Mouse (Mus musculus) hindbrain, embryonic 12.5 days (tissue): ENCODE measurements at regions not wholly inside any gene's neighbourhood (a gene's known extent, or its start where the extent isn't known, plus 50 kb on each side); places are given as distances from the start of the nearest gene placed in this dataset.
A peak's percentile ranks its signal among the peaks of the same experiment; 100 is the strongest.

Source experiments
- ATAC-seq: fragments of 200-750 bp; cut with Nextera tagmentation; 2 replicates; pipeline ENCODE4 v1.8.0; 2017; ENCODE audit warnings: moderate TSS enrichment; ENCODE audit not compliant: low FRiP score
- H3K27ac ChIP-seq: fragments of 300-500 bp; sonication (generic); 2 replicates; pipeline ENCODE4 v1.5.1; 2016; ENCODE audit warnings: mild to moderate bottlenecking
- H3K27me3 ChIP-seq: fragments of 300-500 bp; sonication (generic); 2 replicates; pipeline ENCODE4 v1.6.1; 2016; ENCODE audit warnings: mild to moderate bottlenecking
- H3K36me3 ChIP-seq: fragments of 300-500 bp; sonication (generic); 2 replicates; pipeline ENCODE4 v1.6.1; 2016; ENCODE audit warnings: mild to moderate bottlenecking
- H3K4me1 ChIP-seq: fragments of 300-500 bp; sonication (generic); 2 replicates; pipeline ENCODE4 v1.6.1; 2016
- H3K4me2 ChIP-seq: fragments of 300-500 bp; sonication (generic); replicated peaks from 2 replicates; pipeline ENCODE4 v1.6.1; 2016; ENCODE audit warnings: mild to moderate bottlenecking
- H3K4me3 ChIP-seq: fragments of 300-500 bp; sonication (generic); 2 replicates; pipeline ENCODE4 v1.5.1; 2016; ENCODE audit warnings: mild to moderate bottlenecking
- H3K9ac ChIP-seq: fragments of 300-500 bp; sonication (generic); 2 replicates; pipeline ENCODE4 v1.6.1; 2016; ENCODE audit warnings: mild to moderate bottlenecking, moderate library complexity
- H3K9me3 ChIP-seq: fragments of 300-500 bp; sonication (generic); replicated peaks from 2 replicates; pipeline ENCODE4 v1.6.1; 2016; ENCODE audit warnings: mild to moderate bottlenecking
- WGBS: fragments of 180-500 bp; shearing (Covaris S2); methylation state at CpG from one replicate; pipeline ENCODE4 v1.1.7; 2016; 5-methylcytosine and 5-hydroxymethylcytosine counted together

- no peak overlapping the region for H3K9ac ChIP-seq
- H3K27me3 ChIP-seq: no peaks in the 10 kb centered on the region
- no peak overlapping the region for H3K4me3 ChIP-seq
- H3K4me2 ChIP-seq: no peak overlapping the region
- H3K27ac ChIP-seq: no peak overlapping the region
- no peaks in the 10 kb centered on the region for H3K9me3 ChIP-seq
- no peaks in the 10 kb centered on the region for H3K4me1 ChIP-seq
- ATAC-seq: no peak
- no peaks in the 10 kb centered on the region for H3K36me3 ChIP-seq
- WGBS: 27% methylated on average over 5 of the region's 5 CpGs
Measured at GRCm38 (mm10) chr10:37842820-37843219, 704.1 kb upstream of the Marcks start.

GRCm38 (mm10) chr10:37841842-37842241 lies 703.1 kb upstream of the Marcks start:
- Histone ChIP-seq H3K4me1 (no peaks in the 10 kb centered on the region), H3K9me3 (no peaks in the 10 kb centered on the region), H3K4me2 (no peak overlapping the region), H3K36me3 (no peaks in the 10 kb centered on the region), H3K27ac (no peak overlapping the region), H3K9ac (no peak overlapping the region), H3K4me3 (no peak overlapping the region), H3K27me3 (no peaks in the 10 kb centered on the region)
- ATAC-seq: no peak
- WGBS: 47% methylated on average over 2 of the region's 2 CpGs

GRCm38 (mm10) chr10:37837721-37838120 lies 699.0 kb upstream of the Marcks start:
- WGBS: 76% methylated on average over 2 of the region's 2 CpGs
- H3K27me3 ChIP-seq: no peaks in the 10 kb centered on the region
- no peaks in the 10 kb centered on the region for H3K4me1 ChIP-seq
- no peaks in the 10 kb centered on the region for H3K9me3 ChIP-seq
- no peak for ATAC-seq
- no peak overlapping the region for H3K4me3 ChIP-seq
- no peak overlapping the region for H3K9ac ChIP-seq
- H3K4me2 ChIP-seq: no peak overlapping the region
- no peak overlapping the region for H3K27ac ChIP-seq
- no peaks in the 10 kb centered on the region for H3K36me3 ChIP-seq

GRCm38 (mm10) chr10:37813026-37813425 lies 674.3 kb upstream of the Marcks start:
- no peak overlapping the region for H3K4me2 ChIP-seq
- peak overlapping the region; percentile 71 for H3K27ac ChIP-seq
- no peak overlapping the region for H3K9ac ChIP-seq
- no peaks in the 10 kb centered on the region for H3K36me3 ChIP-seq
- no peak overlapping the region for H3K4me3 ChIP-seq
- no peaks in the 10 kb centered on the region; the same call in 1 of the 2 replicates for H3K9me3 ChIP-seq
- whole genome bisulfite sequencing: 45% methylated on average over 2 of the region's 2 CpGs
- H3K27me3 ChIP-seq: no peaks in the 10 kb centered on the region
- H3K4me1 ChIP-seq: peaks cover 10% of the 10 kb centered on the region
- 0 out of 2 replicates have a peak, but pooled peaks have one; percentile 30 for ATAC-seq

DNA sequence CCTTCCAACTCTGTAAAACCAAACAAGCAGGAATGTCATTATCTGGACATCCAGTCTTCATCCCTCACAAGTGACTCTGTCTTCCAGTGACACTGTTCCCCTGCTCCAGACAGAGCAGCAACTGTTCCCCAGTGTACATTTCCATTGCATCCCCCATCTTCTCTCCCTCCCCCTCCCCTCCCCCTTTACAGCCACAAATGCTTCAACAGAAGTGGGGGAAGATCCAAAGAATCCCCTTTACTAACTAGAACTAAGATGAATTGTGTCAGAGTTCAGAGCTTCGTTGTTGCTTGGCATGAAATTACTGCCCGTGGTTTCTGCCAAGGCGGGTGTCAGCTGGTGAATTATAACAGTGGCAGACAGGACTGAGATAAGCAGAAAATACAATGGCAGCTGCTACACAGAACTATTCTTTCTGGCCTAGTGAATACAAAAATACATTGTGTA lies 673.7 kb upstream of the Marcks start:
- Histone ChIP-seq H3K9me3 (no peaks in the 10 kb centered on the region; the same call in 1 of the 2 replicates), H3K4me2 (no peak overlapping the region), H3K27ac (peak overlapping the region; percentile 71; the same call in 1 of the 2 replicates), H3K27me3 (no peaks in the 10 kb centered on the region), H3K4me3 (no peak overlapping the region), H3K9ac (no peak overlapping the region), H3K4me1 (peaks cover 10% of the 10 kb centered on the region), H3K36me3 (no peaks in the 10 kb centered on the region)
- ATAC-seq: peak; percentile 91
- WGBS: 24% methylated on average over 3 of the region's 3 CpGs

DNA sequence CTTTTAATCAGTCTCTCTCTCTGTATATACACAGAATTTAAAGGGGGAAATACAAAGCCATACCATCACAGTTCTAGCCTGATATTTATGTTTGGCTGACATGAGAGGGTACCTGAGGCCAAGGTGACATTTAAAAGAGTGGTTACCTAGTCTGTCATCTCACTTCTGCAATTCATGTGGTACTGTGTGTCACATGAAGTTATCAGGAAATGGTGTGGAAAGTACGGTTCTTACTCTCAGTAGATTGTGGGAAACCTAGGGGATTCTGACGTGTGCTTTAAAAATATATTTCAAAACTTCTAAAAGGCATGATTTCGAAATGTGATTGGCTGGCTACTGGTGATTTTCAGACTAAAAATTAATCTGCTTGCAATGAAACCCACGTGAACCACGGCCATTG lies 673.1 kb upstream of the Marcks start:
- H3K36me3 ChIP-seq: no peaks in the 10 kb centered on the region
- H3K27ac ChIP-seq: peak overlapping the region; percentile 71
- H3K9me3 ChIP-seq: no peaks in the 10 kb centered on the region; the same call in 1 of the 2 replicates
- no peak overlapping the region for H3K4me3 ChIP-seq
- no peak overlapping the region for H3K4me2 ChIP-seq
- no peak for ATAC-seq
- peaks cover 10% of the 10 kb centered on the region for H3K4me1 ChIP-seq
- WGBS: 82% methylated on average over 5 of the region's 5 CpGs
- H3K9ac ChIP-seq: no peak overlapping the region
- no peaks in the 10 kb centered on the region for H3K27me3 ChIP-seq

GRCm38 (mm10) chr10:37803225-37803805 lies 664.6 kb upstream of the Marcks start:
- Histone ChIP-seq H3K4me3 (no peak overlapping the region), H3K4me2 (no peak overlapping the region), H3K27me3 (no peaks in the 10 kb centered on the region), H3K4me1 (no peaks in the 10 kb centered on the region), H3K36me3 (no peaks in the 10 kb centered on the region), H3K27ac (no peak overlapping the region), H3K9me3 (no peaks in the 10 kb centered on the region), H3K9ac (no peak overlapping the region)
- 42% methylated on average over 4 of the region's 4 CpGs for WGBS
- ATAC-seq: peak; percentile 61

GRCm38 (mm10) chr10:37799397-37799796 lies 660.7 kb upstream of the Marcks start:
- WGBS: 95% methylated on average over 2 of the region's 2 CpGs
- Histone ChIP-seq H3K4me2 (no peak overlapping the region), H3K9me3 (no peaks in the 10 kb centered on the region), H3K4me3 (no peak overlapping the region), H3K27me3 (no peaks in the 10 kb centered on the region), H3K4me1 (no peaks in the 10 kb centered on the region), H3K36me3 (no peaks in the 10 kb centered on the region), H3K27ac (no peak overlapping the region), H3K9ac (no peak overlapping the region)
- ATAC-seq: no peak

DNA sequence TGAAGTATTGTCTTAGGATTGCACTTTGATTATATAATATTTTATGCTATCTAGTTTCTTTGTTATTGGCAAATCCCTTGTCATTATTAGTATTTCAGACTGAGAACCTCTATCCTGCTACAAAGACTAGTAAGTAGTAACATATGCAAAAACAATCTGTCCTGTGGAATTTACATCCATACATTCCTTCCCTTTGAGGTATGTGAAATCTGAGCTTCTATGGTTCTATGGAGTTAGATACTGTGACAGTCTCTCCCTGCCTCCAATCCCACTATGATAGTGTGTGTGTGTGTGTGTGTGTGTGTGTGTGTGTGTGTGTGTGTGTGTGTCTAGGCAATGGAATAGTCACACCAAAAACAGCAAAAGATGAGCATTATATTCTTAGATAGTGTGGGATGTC lies 659.6 kb upstream of the Marcks start:
- no peak overlapping the region for H3K4me2 ChIP-seq
- ATAC-seq: no peak
- no peaks in the 10 kb centered on the region for H3K9me3 ChIP-seq
- H3K27ac ChIP-seq: no peak overlapping the region
- no peaks in the 10 kb centered on the region for H3K4me1 ChIP-seq
- H3K9ac ChIP-seq: no peak overlapping the region
- H3K27me3 ChIP-seq: no peaks in the 10 kb centered on the region
- H3K4me3 ChIP-seq: no peak overlapping the region
- no peaks in the 10 kb centered on the region for H3K36me3 ChIP-seq

GRCm38 (mm10) chr10:37797701-37798100 lies 659.0 kb upstream of the Marcks start:
- no peak overlapping the region for H3K27ac ChIP-seq
- H3K9ac ChIP-seq: no peak overlapping the region
- no peaks in the 10 kb centered on the region for H3K4me1 ChIP-seq
- 67% methylated on average over 5 of the region's 5 CpGs for WGBS
- H3K27me3 ChIP-seq: no peaks in the 10 kb centered on the region
- no peak overlapping the region for H3K4me2 ChIP-seq
- H3K9me3 ChIP-seq: no peaks in the 10 kb centered on the region
- no peak for ATAC-seq
- no peak overlapping the region for H3K4me3 ChIP-seq
- no peaks in the 10 kb centered on the region for H3K36me3 ChIP-seq

GRCm38 (mm10) chr10:37792878-37793277 lies 654.2 kb upstream of the Marcks start:
- Histone ChIP-seq H3K4me3 (no peak overlapping the region), H3K36me3 (no peaks in the 10 kb centered on the region), H3K4me2 (no peak overlapping the region), H3K27ac (no peak overlapping the region), H3K4me1 (no peaks in the 10 kb centered on the region), H3K9ac (no peak overlapping the region), H3K9me3 (no peaks in the 10 kb centered on the region), H3K27me3 (no peaks in the 10 kb centered on the region)
- no peak for ATAC-seq
- 77% methylated on average over 3 of the region's 3 CpGs for WGBS

- Histone ChIP-seq H3K9ac (no peak overlapping the region), H3K4me2 (no peak overlapping the region), H3K9me3 (no peaks in the 10 kb centered on the region), H3K4me1 (no peaks in the 10 kb centered on the region), H3K27me3 (no peaks in the 10 kb centered on the region), H3K36me3 (no peaks in the 10 kb centered on the region), H3K27ac (no peak overlapping the region), H3K4me3 (no peak overlapping the region)
- WGBS: 89% methylated on average over 5 of the region's 5 CpGs
- no peak for ATAC-seq
Measured at GRCm38 (mm10) chr10:37788049-37788448, 649.3 kb upstream of the Marcks start.
